Mouse (Mus musculus) brain, embryonic 14.5 days (tissue): Measurements from ENCODE around the gene Proser3. TPM values are rescaled to one million over a fixed set of nuclear protein-coding genes. Genes with fewer than 3 reads are reported as not detected.

Experiments
- DNase-seq: peaks from one replicate; pipeline ENCODE4 v3.0.0-alpha.2; 2011; ENCODE audit warnings: low read depth
- CTCF ChIP-seq: fragments of 200-500 bp; IDR thresholded peaks from 2 replicates; pipeline ENCODE4 v1.5.1; 2012; ENCODE audit warnings: inconsistent platforms, mild to moderate bottlenecking, moderate library complexity, borderline replicate concordance; ENCODE audit not compliant: insufficient read depth, insufficient read length; ENCODE audit errors: extremely low read depth
- POLR2A ChIP-seq: fragments of 200-500 bp; IDR thresholded peaks from 2 replicates; pipeline ENCODE4 v1.6.1; 2012; ENCODE audit warnings: mild to moderate bottlenecking, inconsistent platforms, borderline replicate concordance; ENCODE audit not compliant: poor library complexity, insufficient read depth, insufficient read length, severe bottlenecking; ENCODE audit errors: extremely low read depth
- polyA plus RNA-seq: library from polyadenylated mRNA; depleted of rRNA; stranded (reverse); fragments of >200 nt; gene quantifications from 2 replicates; pipeline ENCODE4 v1.2.3, GENCODE M21; 2012; rRNA removed

Gene Proser3
- polyA plus RNA-seq, 1 experiment, result 24.1 TPM

GRCm38 (mm10) chr7:30490251-30490956, 61.7 kb downstream of the Proser3 start:
- DNase-seq, result peak; percentile 57
- peak; percentile 72; the same call in 1 of the 2 replicates for TF ChIP-seq CTCF
- no peak for TF ChIP-seq POLR2A

Other genes starting within 250 kb of the Proser3 start
- 131 and 198 TPM in 2 replicates for gene Alkbh6, start 243.6 kb downstream of the Proser3 start, polyA plus RNA-seq
- gene Syne4, start 237.5 kb downstream of the Proser3 start, polyA plus RNA-seq, result 28.5 and 36.3 TPM in 2 replicates
- gene E130208F15Rik, start 230.6 kb downstream of the Proser3 start, polyA plus RNA-seq, result 0.36 and 0.37 TPM in 2 replicates
- gene Sdhaf1, start 228.4 kb downstream of the Proser3 start, polyA plus RNA-seq, result 17.6 and 24.7 TPM in 2 replicates
- 29.1 and 39.2 TPM in 2 replicates for gene Lrfn3, start 189.5 kb downstream of the Proser3 start, polyA plus RNA-seq
- gene Tyrobp, start 138.5 kb downstream of the Proser3 start, polyA plus RNA-seq, result 21.7 and 27.8 TPM in 2 replicates
- 0.90 and 1.4 TPM in 2 replicates for gene Hcst, start 132.4 kb downstream of the Proser3 start, polyA plus RNA-seq
- gene Nfkbid, start 130.6 kb downstream of the Proser3 start, polyA plus RNA-seq, result 2.3 and 3.6 TPM in 2 replicates
- gene Aplp1, start 106.8 kb downstream of the Proser3 start, polyA plus RNA-seq, result 571 and 616 TPM in 2 replicates
- gene Kirrel2, start 94.6 kb downstream of the Proser3 start, polyA plus RNA-seq, result 0.85 and 3.3 TPM in 2 replicates
- 1.2 and 3.2 TPM in 2 replicates for gene Nphs1, start 94.0 kb downstream of the Proser3 start, polyA plus RNA-seq
- gene Prodh2, start 58.7 kb downstream of the Proser3 start, polyA plus RNA-seq, result 0.05 and 0.26 TPM in 2 replicates
- 241 and 276 TPM in 2 replicates for gene Arhgap33, start 17.2 kb downstream of the Proser3 start, polyA plus RNA-seq
- 8.4 and 8.7 TPM in 2 replicates for gene Hspb6, start 121 bp downstream of the Proser3 start, polyA plus RNA-seq
- 45.1 and 53.9 TPM in 2 replicates for gene Lin37, start 7.5 kb upstream of the Proser3 start, polyA plus RNA-seq
- gene U2af1l4, start 11.0 kb upstream of the Proser3 start, polyA plus RNA-seq, result 69.3 and 95.4 TPM in 2 replicates
- gene Gm49396, start 11.0 kb upstream of the Proser3 start, polyA plus RNA-seq, result 4.9 and 8.7 TPM in 2 replicates
- 102 and 154 TPM in 2 replicates for gene Psenen, start 11.3 kb upstream of the Proser3 start, polyA plus RNA-seq
- 6.5 and 8.7 TPM in 2 replicates for gene Igflr1, start 13.1 kb upstream of the Proser3 start, polyA plus RNA-seq
- 69.7 and 72.2 TPM in 2 replicates for gene Kmt2b, start 36.4 kb upstream of the Proser3 start, polyA plus RNA-seq
- 0.37 and 0.47 TPM in 2 replicates for gene Zbtb32, start 46.6 kb upstream of the Proser3 start, polyA plus RNA-seq
- gene Upk1a, start 60.5 kb upstream of the Proser3 start, polyA plus RNA-seq, result 2.7 and 3.9 TPM in 2 replicates
- gene Cox6b1, start 73.9 kb upstream of the Proser3 start, polyA plus RNA-seq, result 823 and 962 TPM in 2 replicates
- gene Etv2, start 83.6 kb upstream of the Proser3 start, polyA plus RNA-seq, result not detected in 2 replicates
- gene Rbm42, start 98.0 kb upstream of the Proser3 start, polyA plus RNA-seq, result 91.6 and 103 TPM in 2 replicates
- gene Haus5, start 112.7 kb upstream of the Proser3 start, polyA plus RNA-seq, result 21.9 and 36.6 TPM in 2 replicates
- gene Pmis2, start 119.3 kb upstream of the Proser3 start, polyA plus RNA-seq, result not detected in 2 replicates
- gene 2200002J24Rik, start 146.6 kb upstream of the Proser3 start, polyA plus RNA-seq, result 0.32 TPM in 1 of 2 replicates, not detected in the other
- 1.7 and 2.4 TPM in 2 replicates for gene Atp4a, start 159.9 kb upstream of the Proser3 start, polyA plus RNA-seq
- gene Tmem147, start 177.2 kb upstream of the Proser3 start, polyA plus RNA-seq, result 187 and 251 TPM in 2 replicates
- 0.50 TPM in 1 of 2 replicates, not detected in the other for gene Gapdhs, start 191.4 kb upstream of the Proser3 start, polyA plus RNA-seq
- 5.1 and 8.8 TPM in 2 replicates for gene Sbsn, start 199.2 kb upstream of the Proser3 start, polyA plus RNA-seq
- 3.5 and 14.2 TPM in 2 replicates for gene Dmkn, start 211.5 kb upstream of the Proser3 start, polyA plus RNA-seq
- gene Krtdap, start 235.6 kb upstream of the Proser3 start, polyA plus RNA-seq, result 5.6 and 30.7 TPM in 2 replicates